Mouse (Mus musculus): Measurements from ENCODE around the gene Park7.
"Not testable (repeated sequence)": the region's sequence is repeated elsewhere in the genome, so short reads cannot be mapped to it uniquely, and the experiment has no call there.

Gene Park7

DNA sequence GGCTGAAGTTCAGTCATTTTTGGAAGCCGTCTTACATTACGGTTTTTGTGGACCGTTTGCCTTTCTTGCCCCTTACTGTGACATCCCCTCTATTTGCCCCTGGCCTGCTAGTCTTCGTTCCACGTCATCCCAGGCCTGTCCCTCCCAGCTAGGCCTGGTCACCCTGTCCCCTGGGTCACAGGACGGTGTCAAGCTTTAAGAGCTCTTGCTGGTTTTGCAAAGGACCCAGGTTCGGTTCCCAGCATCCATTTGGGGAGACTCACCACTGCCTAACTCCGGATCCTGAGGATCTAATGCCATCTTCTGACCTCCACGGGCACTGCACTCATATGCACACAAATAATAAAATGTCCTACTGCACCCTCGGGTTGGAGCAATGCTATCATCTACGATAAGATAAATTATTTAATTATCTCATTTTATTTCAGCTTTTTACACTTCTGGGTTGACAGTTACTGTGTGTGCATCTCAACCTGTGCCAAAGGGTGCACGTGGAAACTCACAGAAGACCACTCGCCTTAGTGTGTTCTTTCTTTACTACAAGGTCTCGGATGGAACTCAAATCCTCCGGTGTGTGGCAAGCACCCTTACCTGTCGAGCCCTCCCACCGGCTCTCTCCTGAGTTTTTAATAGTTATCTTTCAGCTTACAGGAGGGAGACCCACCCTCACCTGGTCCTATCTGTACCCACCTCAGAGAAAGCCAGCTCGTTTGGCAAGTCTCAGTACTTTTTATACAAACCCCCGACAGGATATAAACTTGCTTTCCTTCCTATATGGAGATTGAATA lies 3.9 kb downstream of the Park7 start:
- DNase-seq (ENCODE audit: low read depth, low spot score), result no peak

DNA sequence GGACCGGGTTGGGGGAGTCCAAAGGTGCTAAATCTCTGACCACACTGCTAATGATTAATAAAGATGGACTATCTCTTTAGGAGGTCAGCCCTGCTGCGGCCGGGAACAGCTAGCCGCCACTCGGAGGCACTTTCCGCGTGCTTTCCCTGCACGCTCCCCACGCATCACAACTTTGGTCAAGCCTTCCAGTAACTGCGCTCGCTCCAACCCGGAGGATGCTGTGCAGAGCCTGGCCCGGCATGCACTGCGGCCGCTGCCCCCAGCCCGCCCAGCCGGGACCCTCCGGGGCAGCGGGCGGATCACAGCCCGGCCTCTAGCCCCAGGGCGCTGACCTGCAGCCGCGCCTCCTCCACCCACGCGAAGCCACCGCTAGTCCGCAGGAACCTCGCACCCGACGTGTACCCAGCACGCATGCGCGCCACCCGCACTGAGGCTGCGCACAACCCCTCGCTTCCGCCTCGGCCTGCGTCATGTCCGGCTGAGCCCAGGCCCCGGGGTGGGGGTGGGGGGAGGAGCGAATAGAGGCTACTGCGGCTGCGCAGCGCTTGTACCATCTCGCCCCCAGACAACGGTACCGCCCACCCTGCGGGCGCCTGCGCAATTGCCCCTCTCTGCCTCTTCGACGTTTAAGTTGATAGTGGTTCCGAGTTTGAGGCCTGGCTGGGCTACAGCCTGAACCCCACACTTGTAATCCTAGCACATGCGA lies 4.6 kb downstream of the Park7 start:
- peak; percentile 99 for DNase-seq (ENCODE audit: low read depth, low spot score)

DNA sequence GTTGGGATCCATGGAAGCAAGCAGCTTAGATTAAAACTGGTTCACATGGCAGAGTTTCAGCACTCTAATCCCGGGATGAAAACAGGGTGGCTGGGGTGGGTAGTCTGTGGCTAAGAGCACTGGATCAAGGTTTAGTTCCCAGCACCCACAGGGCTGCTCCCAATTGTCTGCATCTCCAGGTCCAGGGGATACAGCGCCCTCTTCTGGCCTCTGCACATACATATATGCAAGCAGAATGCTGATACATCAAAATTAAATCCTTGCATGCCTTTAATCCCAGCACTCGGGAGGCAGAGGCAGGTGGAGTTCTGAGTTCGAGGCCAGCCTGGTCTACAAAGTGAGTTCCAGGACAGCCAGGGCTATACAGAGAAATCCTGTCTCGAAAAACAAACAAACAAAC lies 5.7 kb downstream of the Park7 start:
- DNase-seq (ENCODE audit: low read depth, low spot score), result not testable (repeated sequence)

DNA sequence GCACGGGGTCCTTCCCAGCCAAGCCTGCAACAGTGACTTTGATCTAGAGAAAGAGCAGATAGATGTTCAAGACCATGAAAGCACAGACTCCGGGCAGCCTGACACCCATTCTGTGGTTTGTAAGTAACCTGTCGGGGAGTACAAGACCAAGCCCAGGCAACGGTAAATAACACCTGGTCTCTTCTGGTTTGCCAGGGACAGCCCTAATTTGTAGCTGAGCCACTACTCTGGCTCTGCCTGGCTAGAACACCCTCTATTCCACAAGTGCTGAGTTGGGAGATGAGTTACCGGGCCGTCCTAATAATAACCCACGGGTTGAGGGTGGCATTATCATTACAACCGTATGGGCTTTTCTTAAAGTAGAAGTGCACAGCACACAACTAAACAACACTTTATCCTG lies 7.1 kb downstream of the Park7 start:
- DNase-seq (ENCODE audit: low read depth, low spot score), result peak; percentile 76

DNA sequence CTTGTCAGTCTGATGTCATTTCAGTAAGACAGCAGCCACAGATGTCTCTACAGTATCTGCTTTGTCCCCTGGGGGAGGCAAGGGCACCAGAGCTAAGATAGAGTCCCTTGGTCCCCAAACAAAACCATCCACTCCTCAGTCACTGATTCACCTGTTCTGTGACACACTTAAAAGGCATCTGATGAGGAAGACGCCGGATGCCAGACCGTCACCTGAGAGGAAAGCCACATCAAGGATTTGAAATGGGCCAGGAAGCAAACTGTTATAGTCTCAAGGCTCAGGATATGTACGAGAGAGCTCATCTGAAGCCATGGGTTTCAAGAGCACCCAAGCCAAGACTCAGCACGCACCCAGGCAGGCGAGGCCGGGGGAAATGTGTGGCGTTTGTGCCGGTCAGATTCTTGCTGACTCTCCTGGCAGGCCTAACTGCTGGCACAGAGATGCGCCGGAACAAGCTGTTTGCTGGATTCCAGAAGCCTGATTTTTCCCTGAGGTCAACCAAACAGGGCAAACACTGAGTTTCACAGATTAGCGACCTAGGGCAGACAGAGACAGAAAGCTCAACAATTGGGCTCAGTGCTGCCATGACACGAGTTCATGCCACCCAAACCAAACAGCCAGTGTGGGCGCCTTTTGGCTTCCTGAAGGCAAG lies 11.0 kb downstream of the Park7 start:
- peak; percentile 81 for DNase-seq (ENCODE audit: low read depth, low spot score)

DNA sequence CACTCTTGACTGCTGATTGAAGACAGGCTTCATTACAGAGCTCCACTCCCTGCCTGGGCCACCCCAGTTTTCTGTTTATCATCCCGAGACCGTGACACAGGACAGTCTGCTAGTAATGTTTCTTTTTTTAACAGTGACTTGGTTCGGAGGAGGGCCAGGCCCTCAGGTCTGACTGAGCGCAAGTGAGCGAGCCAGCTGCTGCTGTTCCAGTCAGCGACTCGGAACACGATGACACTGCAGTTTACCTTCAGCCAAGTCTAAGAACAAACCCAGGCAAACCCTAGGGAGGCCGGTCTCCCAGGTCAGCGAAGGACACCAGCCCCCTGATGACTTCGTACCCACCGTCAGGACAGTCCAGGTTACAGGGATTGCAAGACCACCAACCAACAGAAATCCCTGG lies 12.2 kb downstream of the Park7 start:
- peak; percentile 94 for DNase-seq (ENCODE audit: low read depth, low spot score)

DNA sequence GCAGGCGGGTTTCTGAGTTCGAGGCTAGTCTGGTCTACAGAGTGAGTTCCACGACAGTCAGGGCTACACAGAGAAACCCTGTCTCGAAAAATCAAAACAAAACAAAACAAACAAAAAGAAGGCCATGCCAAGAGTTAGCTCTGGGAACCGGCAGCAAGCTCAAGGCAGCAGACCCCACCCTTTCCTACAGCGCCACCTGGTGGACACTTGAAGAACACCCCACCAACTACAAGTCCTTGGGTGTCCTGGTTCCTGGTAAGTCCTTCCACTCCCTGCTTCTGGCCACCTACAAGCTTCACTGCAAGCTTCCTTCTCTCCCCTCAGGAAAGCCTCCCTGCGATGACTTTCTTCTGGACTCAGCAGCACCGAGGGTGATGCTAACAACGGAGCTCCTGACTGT lies 12.6 kb downstream of the Park7 start:
- peak; percentile 91 for DNase-seq (ENCODE audit: low read depth, low spot score)

DNA sequence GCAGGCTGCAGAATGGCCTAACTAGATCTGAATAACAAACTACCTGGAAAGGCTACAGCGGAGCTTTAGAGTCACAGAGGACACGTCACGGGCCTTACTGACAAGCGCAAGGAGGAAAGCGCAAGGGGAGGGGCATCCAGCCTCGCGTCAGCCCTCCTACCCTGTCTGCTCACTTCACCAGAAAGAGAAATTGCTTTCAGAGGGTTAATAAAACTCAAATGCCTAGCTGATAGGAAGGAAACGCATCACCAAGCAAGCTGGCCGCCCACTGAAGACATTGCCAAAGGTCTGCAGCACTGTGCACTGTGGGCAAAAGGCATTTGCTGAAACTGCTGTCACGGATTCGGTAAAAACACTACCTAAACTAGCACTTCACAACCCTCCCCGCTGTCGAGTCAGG lies 13.8 kb downstream of the Park7 start:
- no peak for DNase-seq (ENCODE audit: low read depth, low spot score)

DNA sequence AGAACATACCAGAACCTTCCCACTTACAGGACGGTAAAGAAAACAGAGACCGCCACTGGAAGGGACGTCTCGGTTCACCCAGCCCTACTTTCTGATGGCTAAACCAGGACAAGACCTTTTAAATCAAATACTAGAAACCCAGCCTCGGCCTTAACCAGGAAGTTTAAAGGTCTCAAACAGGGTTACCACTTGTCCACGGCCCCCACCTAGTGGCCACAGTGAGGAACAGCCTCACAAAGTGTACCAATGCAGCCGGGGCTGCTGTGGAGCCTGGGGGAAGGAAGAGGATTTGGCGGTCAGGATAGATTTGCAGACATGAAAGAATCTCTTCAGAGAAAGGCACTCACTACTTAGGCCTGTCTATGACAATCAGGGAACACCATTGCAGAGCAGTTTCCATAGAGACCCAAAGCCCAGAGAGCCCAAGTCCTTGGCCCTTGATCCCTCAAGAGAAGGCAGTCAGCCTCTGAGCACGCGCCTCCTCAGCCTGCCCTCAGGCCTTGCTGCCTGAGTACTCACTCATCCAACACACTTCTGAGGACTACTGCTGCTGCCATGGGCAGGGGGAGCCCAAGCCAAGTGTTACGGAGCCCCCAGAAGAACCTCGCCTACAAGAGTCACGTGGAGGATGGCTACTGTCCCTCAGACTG lies 15.4 kb downstream of the Park7 start:
- DNase-seq (ENCODE audit: low read depth, low spot score), result peak; percentile 68

DNA sequence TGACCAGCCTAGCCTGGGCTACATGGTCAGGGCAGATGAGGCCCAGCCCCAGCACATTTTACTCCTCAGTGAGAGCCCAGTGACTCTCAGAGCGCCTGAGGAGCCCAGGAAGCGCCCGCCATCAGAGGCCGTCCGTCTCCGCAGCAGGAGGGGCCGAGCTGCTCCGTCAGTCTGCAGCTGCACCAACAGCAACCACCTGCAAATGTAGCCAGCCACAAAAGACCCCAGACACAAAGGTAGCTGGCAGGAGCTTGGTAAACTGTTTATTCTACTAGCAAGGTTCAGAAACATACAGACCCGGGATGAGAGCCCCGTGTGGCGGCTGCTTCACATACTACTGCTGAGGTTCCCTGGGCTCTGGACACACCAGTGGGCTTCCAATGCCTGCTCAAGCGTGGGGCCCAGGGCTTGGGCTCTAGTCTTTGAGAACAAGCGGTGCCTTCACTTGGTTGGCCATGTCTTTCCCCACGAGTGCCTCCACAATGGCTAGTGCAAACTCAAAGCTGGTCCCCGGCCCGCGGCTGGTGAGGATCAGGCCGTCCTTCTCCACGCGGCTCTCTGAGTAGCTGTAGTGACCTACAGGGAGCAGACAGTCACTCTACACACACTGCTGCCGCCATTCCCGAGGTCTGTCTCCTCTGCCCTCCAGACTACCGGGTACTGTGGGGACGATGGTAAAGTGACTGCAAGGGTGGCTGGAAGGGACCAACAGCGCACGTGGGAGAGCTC lies 17.2 kb downstream of the Park7 start:
- no peak for DNase-seq (ENCODE audit: low read depth, low spot score)

DNA sequence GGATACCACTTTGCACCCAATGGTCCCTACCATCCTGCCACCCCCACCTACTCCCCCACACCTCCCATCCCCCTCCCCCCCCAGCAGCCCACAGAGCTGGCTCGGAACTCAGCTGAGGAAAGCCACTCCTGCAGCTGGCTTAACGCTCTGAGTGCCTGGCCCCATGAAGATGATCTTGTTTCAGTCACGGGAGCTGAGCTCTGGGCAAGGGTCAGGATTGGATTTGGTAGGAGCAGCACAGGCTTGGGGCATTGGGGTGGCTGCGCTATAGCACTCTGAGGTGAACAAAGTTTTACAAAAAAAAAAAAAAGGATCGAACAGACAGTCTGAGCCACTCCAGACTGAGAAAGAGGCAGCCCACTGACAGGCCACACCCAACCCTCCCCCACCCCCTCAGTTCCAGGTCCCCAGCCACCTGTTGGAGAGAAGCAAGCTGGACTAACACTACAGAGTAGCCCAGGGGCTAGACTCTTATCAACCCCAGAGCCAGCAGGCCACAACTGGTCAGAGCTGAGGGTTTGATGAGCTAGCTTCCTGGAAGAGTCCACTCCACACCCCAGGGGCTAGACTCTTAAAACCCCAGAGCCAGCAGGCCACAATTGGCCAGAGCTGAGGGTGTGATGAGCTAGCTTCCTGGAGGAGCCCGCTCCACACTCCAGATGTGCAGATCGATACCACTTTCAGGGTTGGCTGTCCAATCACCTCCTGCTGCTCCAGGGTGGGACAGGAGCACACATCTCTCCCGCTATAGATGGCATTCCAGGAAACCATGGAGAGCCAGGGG lies 19.3 kb downstream of the Park7 start:
- no peak for DNase-seq (ENCODE audit: low read depth, low spot score)

DNA sequence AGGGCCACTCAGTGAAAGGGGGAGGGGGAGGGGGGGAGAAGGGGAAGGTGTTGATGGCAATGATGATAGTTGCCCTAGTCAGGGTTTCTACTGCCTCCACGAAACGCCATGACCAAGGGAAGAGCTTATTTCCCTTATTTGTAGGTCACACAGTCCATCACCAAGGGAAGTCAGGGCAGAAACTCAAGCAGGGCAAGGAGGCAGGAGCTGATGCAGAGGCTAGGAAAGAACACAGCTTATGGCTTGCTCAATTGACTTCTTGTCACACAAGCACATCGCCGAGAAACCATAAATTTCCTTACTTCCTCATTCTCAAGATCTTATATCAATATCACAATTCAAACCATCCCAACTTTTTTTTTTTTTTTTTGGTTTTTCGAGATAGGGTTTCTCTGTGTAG lies 22.9 kb downstream of the Park7 start:
- DNase-seq (ENCODE audit: low read depth, low spot score), result no peak

DNA sequence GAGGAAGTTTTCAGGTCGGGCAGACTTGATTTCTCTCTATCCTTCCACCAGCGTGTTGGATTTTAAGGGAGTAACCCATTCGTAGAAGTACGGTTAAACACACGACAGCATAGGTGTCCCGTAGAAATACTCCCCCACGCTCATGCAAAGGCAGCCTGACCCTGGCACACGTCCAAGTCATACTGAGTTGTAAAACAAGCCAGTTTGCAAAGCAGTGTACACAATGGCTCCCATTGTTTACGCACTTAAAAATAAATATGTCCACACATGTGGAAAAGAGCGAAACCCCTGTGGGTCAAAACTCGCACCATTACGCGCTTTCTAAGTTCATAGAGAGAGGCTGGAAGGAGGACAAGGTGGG lies 24.3 kb downstream of the Park7 start:
- no peak for DNase-seq (ENCODE audit: low read depth, low spot score)

DNA sequence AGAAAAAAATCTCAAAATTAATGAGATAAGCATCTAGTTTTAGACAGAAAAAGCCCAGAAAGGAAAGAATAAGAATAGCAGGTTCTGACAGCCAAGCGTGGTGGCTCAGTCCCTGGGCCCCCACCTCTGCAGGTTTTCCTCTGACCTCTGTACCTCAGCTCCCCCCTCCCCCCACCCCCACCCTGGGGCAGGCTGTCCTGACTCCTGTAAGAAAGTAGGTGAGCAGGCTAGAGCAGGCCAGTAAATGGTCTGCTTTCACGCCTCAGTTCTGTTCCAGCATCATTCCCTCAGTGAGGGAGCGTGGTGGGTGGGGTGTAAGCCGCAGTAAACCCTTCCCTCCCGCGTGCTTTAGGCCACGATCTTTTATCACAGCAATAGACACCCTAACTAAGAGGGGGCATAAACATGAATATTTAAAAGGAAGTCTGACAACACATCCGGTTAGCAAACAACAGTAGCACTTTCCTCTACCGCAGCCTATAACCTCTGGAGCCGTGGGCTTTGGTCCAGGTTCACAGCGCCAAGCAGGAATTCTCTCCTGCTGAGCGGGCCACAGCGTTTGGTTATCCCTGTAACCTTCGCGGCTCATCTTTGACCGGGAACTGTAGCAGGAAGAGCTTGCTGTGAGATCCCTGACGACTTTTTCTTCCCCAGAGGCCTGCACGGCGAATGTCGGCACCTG lies 24.8 kb downstream of the Park7 start:
- no peak for DNase-seq (ENCODE audit: low read depth, low spot score)

DNA sequence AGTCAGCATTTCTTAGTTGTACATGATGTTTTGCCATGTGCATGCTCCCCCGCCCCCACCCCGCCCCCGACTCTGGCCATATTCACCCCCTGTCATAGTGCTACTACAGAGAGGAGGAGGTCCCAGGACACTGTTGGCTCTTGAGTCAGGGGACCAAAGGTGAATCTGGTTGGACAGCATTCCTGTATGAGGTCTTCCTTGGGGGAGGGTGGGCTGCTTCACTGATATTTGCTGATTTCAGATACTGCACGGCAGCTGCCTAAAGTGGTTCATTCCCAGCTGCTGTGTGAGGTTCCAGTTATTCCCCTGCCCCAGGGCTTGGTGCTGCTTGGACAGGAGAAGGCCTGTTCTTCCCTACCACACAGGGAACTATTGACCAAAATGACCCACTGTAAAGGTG lies 25.7 kb downstream of the Park7 start:
- DNase-seq (ENCODE audit: low read depth, low spot score), result no peak

DNA sequence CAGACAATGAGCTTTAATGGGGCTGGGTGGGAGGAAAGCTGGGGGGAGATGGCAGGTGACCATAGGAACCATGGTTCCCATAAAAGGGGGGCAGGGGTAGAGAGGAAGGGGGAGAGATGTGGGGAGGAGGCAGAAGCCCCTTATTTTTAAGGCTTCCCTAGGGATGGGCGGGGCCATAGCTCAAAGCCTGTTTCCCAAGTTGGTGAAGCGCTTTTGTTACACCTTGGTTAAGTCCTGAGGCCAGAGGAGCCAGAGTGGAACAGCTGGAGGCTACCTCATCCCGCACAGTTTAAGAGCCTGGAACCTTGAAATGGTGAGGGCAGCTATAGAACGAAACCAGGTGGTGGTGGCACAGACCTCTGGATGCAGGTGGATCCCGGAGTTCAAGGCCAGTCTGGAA lies 26.3 kb downstream of the Park7 start:
- no peak for DNase-seq (ENCODE audit: low read depth, low spot score)

DNA sequence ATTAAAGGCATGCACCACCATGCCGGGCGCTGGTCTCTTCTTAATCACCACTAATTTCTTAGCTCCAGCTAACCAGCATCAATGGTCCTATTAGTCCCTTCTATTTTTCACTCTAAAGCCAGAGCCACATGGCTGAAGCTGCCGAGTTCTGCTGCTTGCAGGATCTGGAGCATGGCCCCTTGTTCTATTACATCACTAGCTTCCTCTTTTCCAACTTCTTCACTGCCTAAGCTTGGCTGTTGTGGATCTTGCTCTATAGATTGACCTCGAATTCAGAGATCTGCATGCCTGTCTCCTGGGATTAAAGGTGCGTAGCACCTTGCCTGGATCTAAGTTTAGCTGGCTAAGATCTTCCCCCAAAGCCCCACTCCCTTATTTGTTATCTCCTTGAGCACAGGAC lies 31.6 kb downstream of the Park7 start:
- no peak for DNase-seq (ENCODE audit: low read depth, low spot score)

DNA sequence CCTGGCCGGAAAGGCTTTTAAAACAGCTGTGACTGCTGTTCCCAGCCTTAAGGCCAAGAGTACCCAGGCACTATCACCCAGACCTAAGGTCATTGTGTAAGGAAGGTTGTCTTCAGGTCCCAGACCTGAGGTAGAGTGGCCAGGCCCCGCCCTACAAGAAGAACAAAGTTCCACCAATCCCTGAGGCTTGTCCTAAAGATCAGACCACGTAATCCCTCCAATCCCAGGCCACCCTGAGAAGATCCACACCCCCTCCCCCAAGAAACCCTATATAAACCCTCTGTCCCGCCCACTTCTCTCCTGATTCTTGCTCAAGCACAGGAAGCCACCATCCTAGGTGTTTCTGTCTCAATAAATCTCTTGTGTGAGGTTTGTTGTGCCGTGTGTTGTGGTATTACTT lies 33.9 kb downstream of the Park7 start:
- DNase-seq (ENCODE audit: low read depth, low spot score), result no peak

DNA sequence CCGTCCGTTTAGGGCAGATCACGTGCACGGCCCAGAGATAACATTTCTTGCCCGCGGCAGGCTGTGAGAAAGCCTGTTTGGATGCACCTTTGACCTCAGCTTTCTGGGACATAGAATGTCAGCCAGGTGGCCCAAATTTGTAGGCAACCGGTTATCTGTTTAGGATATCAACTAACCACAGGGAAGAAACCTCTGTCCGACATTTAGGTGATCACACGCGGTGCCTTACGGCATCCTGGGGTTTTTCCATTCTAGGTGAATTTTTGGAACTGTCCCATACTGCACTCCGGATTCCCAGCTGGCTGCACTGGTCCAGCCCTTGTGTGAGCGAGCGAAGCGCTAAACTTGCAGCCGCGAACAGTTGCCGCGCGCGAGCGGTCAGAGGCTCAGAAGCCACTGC lies 34.6 kb downstream of the Park7 start:
- no peak for DNase-seq (ENCODE audit: low read depth, low spot score)

DNA sequence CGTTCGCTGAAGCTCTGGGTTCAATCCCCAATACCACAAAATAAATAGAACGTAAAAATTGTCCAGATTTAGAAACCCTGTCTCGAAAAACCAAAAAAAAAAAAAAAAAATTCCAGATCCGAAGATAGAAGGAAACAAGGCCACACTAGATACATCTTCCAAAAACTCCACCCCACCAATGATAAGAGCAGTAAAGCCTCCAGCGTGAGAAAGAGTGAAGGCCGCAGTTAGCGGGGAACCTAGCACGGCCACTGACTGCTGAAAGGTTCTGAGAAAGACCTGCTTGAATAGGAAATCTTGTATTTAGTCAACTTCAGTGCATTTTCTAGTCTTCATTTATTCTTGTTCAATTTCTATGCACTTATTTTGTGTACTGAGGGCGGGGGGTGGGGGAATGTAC lies 38.8 kb downstream of the Park7 start:
- no peak for DNase-seq (ENCODE audit: low read depth, low spot score)

All from skeletal muscle tissue, adult 2 months (tissue).